Mouse (Mus musculus) testis, adult 2 months (tissue): ENCODE data around the gene Prkn.

Experiments
- CTCF ChIP-seq: fragments of 200-500 bp; IDR thresholded peaks from 2 replicates; pipeline ENCODE4 v1.5.1; 2012; ENCODE audit warnings: low read depth, mild to moderate bottlenecking, inconsistent platforms, low read length, moderate library complexity; ENCODE audit not compliant: control insufficient read depth, insufficient read depth, insufficient replicate concordance
- POLR2A ChIP-seq: fragments of 200-500 bp; IDR thresholded peaks from 2 replicates; pipeline ENCODE4 v1.6.1; 2012; ENCODE audit warnings: low read depth, mild to moderate bottlenecking, inconsistent platforms, low read length, moderate library complexity; ENCODE audit not compliant: control insufficient read depth

GRCm38 (mm10) chr17:11679716-11680115 lies 839.5 kb downstream of the Prkn start:
- TF ChIP-seq POLR2A (no peak), CTCF (no peak)
